Mouse (Mus musculus): ENCODE measurements at regions not wholly inside any gene's neighbourhood (a gene's known extent, or its start where the extent isn't known, plus 50 kb on each side); places are given as distances from the start of the nearest gene placed in this dataset.

DNA sequence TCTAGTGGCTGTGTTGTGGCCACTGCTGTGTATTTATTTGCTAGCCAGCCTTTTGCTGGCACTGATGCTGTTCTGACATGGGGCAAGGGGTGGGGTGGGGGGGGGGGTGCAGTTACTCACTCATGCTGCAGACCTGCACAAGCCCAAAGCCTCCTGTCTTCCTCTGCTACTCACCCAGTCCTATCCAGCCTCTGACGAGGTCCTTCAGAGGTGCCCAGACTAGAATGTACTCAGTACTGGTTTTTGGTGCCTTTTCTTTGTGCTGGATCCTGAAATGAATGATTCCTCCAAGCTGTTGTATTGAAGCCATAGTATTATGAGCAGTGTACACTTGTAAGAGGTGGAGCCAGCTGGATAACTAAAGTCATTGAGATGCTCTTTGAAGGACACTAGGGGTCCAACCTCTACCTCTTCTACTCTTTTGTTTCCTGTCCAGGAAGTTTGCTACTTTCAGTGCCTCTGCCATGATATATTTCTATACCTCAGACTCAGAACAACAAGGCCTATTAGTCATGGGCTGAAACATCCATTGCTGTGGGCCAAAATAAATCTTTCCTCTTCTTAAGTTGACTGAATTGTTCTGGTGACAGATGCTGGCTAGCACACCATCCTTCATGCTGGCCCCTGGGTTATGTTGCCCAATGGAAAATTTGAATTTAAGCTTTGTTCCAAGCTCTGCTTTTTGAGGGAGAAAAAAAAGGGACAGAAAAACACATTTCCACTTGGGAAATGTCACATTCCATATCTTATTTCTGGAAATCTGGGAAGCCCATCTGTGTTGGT is 128.1 kb upstream of the Gas1 start:
- TF ChIP-seq CTCF (IDR thresholded peaks at IDR 0.05; ENCODE audit: low read depth) (no peak), EP300 (IDR thresholded peaks at IDR 0.05; ENCODE audit: low read depth) (no peak)

Measured in liver, postnatal 0 days (tissue).